Mouse (Mus musculus) myocyte (in vitro differentiated cells): Measurements from ENCODE around the gene Gpr87. TPM values are rescaled to one million over a fixed set of nuclear protein-coding genes. Genes with fewer than 3 reads are reported as not detected.
"Not testable (repeated sequence)": the region's sequence is repeated elsewhere in the genome, so short reads cannot be mapped to it uniquely, and the experiment has no call there.

Experiments
- H3K27me3 ChIP-seq: one replicate; pipeline ENCODE4 v1.6.1; 2011; ENCODE audit not compliant: control insufficient read depth, insufficient read depth, insufficient read length
- H3K36me3 ChIP-seq: one replicate; pipeline ENCODE4 v1.6.1; 2011; ENCODE audit not compliant: control insufficient read depth, insufficient read depth
- H3K4me2 ChIP-seq: one replicate; pipeline ENCODE4 v1.6.1; 2011; ENCODE audit warnings: low read depth, control low read depth
- H3K4me3 ChIP-seq: one replicate; pipeline ENCODE4 v1.5.1; 2011; ENCODE audit warnings: mild to moderate bottlenecking, control low read depth, moderate library complexity
- H3K79me2 ChIP-seq: one replicate; pipeline ENCODE4 v1.6.1; 2011; ENCODE audit not compliant: control insufficient read depth, insufficient read depth
- H3ac ChIP-seq: one replicate; pipeline ENCODE4 v1.6.1; 2011; ENCODE audit not compliant: control insufficient read depth, insufficient read length
- CEBPB ChIP-seq: IDR thresholded peaks from 2 replicates; pipeline ENCODE4 v1.6.1; 2011; ENCODE audit warnings: mild to moderate bottlenecking, moderate library complexity; ENCODE audit not compliant: poor library complexity, insufficient read depth, severe bottlenecking
- E2F4 ChIP-seq: IDR thresholded peaks from one replicate; pipeline ENCODE4 v1.6.1; 2011; ENCODE audit warnings: mild to moderate bottlenecking, control low read depth, moderate library complexity; ENCODE audit not compliant: insufficient read depth
- MAX ChIP-seq: IDR thresholded peaks from one replicate; pipeline ENCODE4 v1.6.1; 2011; ENCODE audit warnings: low read depth, mild to moderate bottlenecking, control low read depth
- MYOD1 ChIP-seq, 3 experiments: IDR thresholded peaks; one replicate each; pipeline ENCODE4 v1.6.1; 2011; ENCODE audit warnings: control low read depth in 2 of 3, low read depth in 2 of 3, mild to moderate bottlenecking in 2 of 3, moderate library complexity in 1 of 3; ENCODE audit not compliant: insufficient read length in 2 of 3, control insufficient read depth in 1 of 3
- MYOG ChIP-seq, 3 experiments: IDR thresholded peaks; one replicate each; pipeline ENCODE4 v1.6.1; 2011; ENCODE audit warnings: control low read depth in 2 of 3, low read depth in 2 of 3, mild to moderate bottlenecking in 2 of 3; ENCODE audit not compliant: insufficient read length in 2 of 3, control insufficient read depth in 1 of 3, insufficient read depth in 1 of 3
- POLR2A ChIP-seq: IDR thresholded peaks from one replicate; pipeline ENCODE4 v1.6.1; 2011; ENCODE audit warnings: low read depth, mild to moderate bottlenecking, control low read depth, moderate library complexity; ENCODE audit not compliant: insufficient read length
- POLR2AphosphoS2 ChIP-seq: IDR thresholded peaks from one replicate; pipeline ENCODE4 v1.6.1; 2011; ENCODE audit warnings: low read depth, control low read depth; ENCODE audit not compliant: insufficient read length
- REST ChIP-seq: IDR thresholded peaks from one replicate; pipeline ENCODE4 v1.6.1; 2011; ENCODE audit warnings: mild to moderate bottlenecking, control low read depth, moderate library complexity; ENCODE audit not compliant: insufficient read depth, insufficient read length
- SRF ChIP-seq: IDR thresholded peaks from one replicate; pipeline ENCODE4 v1.6.1; 2011; ENCODE audit warnings: low read depth; ENCODE audit not compliant: control insufficient read depth, insufficient read length
- TCF12 ChIP-seq: IDR thresholded peaks from one replicate; pipeline ENCODE4 v1.6.1; 2011; ENCODE audit warnings: mild to moderate bottlenecking, control low read depth; ENCODE audit not compliant: poor library complexity, insufficient read depth, severe bottlenecking
- TCF3 ChIP-seq: IDR thresholded peaks from one replicate; pipeline ENCODE4 v1.6.1; 2011; ENCODE audit warnings: low read depth, control low read depth; ENCODE audit not compliant: insufficient read length
- USF1 ChIP-seq: IDR thresholded peaks from one replicate; pipeline ENCODE4 v1.6.1; 2011; ENCODE audit warnings: low read depth, mild to moderate bottlenecking, control low read depth, moderate library complexity
- polyA plus RNA-seq: library from polyadenylated mRNA; unstranded; fragments of >200 nt; fragmentation: generic; extraction: Trizol; gene quantifications from one replicate; pipeline ENCODE4 v1.2.1, GENCODE M21; 2012; ENCODE audit warnings: missing spikeins

The Gpr87 gene
- polyA plus RNA-seq, 1 experiment: not detected

GRCm38 (mm10) chr3:59149646-59150045 lies 45.3 kb downstream of the Gpr87 start:
- H3K79me2 ChIP-seq: no peaks in the 10 kb centered on the region
- TF ChIP-seq POLR2AphosphoS2 (no peak), MYOD1 (IDR thresholded peaks at IDR 0.05; ENCODE audit: control insufficient read depth in 1 of 3, insufficient read length in 2 of 3, low read depth in 2 of 3) (no peak), USF1 (no peak), REST (no peak), MYOG (IDR thresholded peaks at IDR 0.05; ENCODE audit: control insufficient read depth in 1 of 3, insufficient read depth in 1 of 3, insufficient read length in 2 of 3, low read depth in 2 of 3) (no peak), MAX (no peak), SRF (no peak), TCF3 (no peak), E2F4 (no peak), TCF12 (no peak), POLR2A (no peak), CEBPB (no peak)
- H3K4me2 ChIP-seq: no peak overlapping the region
- H3K4me3 ChIP-seq: no peak overlapping the region
- no peaks in the 10 kb centered on the region for H3K27me3 ChIP-seq
- no peak overlapping the region for H3ac ChIP-seq
- H3K36me3 ChIP-seq: no peaks in the 10 kb centered on the region

GRCm38 (mm10) chr3:59145194-59145593 lies 49.7 kb downstream of the Gpr87 start:
- H3K4me3 ChIP-seq: no peak overlapping the region
- no peak overlapping the region for H3ac ChIP-seq
- no peak for TF ChIP-seq USF1
- no peak for TF ChIP-seq TCF12
- no peak for TF ChIP-seq MYOD1 (IDR thresholded peaks at IDR 0.05; ENCODE audit: control insufficient read depth in 1 of 3, insufficient read length in 2 of 3, low read depth in 2 of 3)
- no peak for TF ChIP-seq TCF3
- no peak for TF ChIP-seq CEBPB
- no peaks in the 10 kb centered on the region for H3K79me2 ChIP-seq
- no peaks in the 10 kb centered on the region for H3K36me3 ChIP-seq
- H3K27me3 ChIP-seq: no peaks in the 10 kb centered on the region
- no peak overlapping the region for H3K4me2 ChIP-seq

GRCm38 (mm10) chr3:59141507-59142305 lies 53.2 kb downstream of the Gpr87 start:
- no peaks in the 10 kb centered on the region for H3K79me2 ChIP-seq
- no peak for TF ChIP-seq TCF12
- TF ChIP-seq SRF: no peak
- TF ChIP-seq CEBPB: no peak
- no peak for TF ChIP-seq USF1
- no peak for TF ChIP-seq MYOD1 (IDR thresholded peaks at IDR 0.05; ENCODE audit: control insufficient read depth in 1 of 3, insufficient read length in 2 of 3, low read depth in 2 of 3)
- no peak for TF ChIP-seq MYOG (IDR thresholded peaks at IDR 0.05; ENCODE audit: control insufficient read depth in 1 of 3, insufficient read depth in 1 of 3, insufficient read length in 2 of 3, low read depth in 2 of 3)
- TF ChIP-seq E2F4: no peak
- no peak for TF ChIP-seq POLR2A
- TF ChIP-seq POLR2AphosphoS2: no peak
- TF ChIP-seq MAX: no peak
- TF ChIP-seq TCF3: no peak
- TF ChIP-seq REST: no peak
- no peak overlapping the region for H3ac ChIP-seq
- H3K36me3 ChIP-seq: no peaks in the 10 kb centered on the region
- H3K4me2 ChIP-seq: no peak overlapping the region
- H3K4me3 ChIP-seq: no peak overlapping the region
- no peaks in the 10 kb centered on the region for H3K27me3 ChIP-seq

GRCm38 (mm10) chr3:59140941-59141340 lies 54.0 kb downstream of the Gpr87 start:
- not testable (repeated sequence) for H3K36me3 ChIP-seq, H3K27me3 ChIP-seq, H3K4me2 ChIP-seq, H3ac ChIP-seq, H3K79me2 ChIP-seq, H3K4me3 ChIP-seq

- Histone ChIP-seq H3K27me3 (no peaks in the 10 kb centered on the region), H3K4me3 (no peak overlapping the region), H3K36me3 (no peaks in the 10 kb centered on the region), H3K4me2 (no peak overlapping the region), H3ac (no peak overlapping the region), H3K79me2 (no peaks in the 10 kb centered on the region)
- TF ChIP-seq CEBPB (no peak), MYOD1 (IDR thresholded peaks at IDR 0.05; ENCODE audit: control insufficient read depth in 1 of 3, insufficient read length in 2 of 3, low read depth in 2 of 3) (no peak), TCF12 (no peak), TCF3 (no peak), E2F4 (no peak), MAX (no peak), POLR2AphosphoS2 (no peak), REST (no peak), SRF (no peak), USF1 (no peak), POLR2A (no peak), MYOG (IDR thresholded peaks at IDR 0.05; ENCODE audit: control insufficient read depth in 1 of 3, insufficient read depth in 1 of 3, insufficient read length in 2 of 3, low read depth in 2 of 3) (no peak)
Measured at GRCm38 (mm10) chr3:59140115-59140514, 54.8 kb downstream of the Gpr87 start.
